Mouse (Mus musculus): ENCODE measurements around the gene Noc2l.

DNA sequence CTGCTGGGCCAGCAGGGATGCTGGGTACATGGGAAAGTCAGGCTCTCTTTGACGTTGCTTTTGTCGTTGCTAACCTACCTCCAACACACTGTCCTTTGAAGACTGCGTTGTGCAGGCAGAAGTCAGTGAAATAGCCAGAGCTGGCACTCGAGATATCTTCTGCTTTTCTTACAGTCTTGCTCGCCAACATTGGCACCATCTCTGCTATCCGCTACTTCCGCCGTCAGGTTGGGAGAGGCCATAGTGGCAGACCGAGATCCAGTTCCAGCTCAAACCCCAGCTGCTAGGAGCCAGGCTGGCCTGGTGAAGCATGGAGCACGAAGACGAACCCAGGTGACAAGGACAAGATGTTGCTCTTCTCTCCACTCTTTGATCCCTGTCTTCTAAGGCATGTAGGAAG is 15.9 kb upstream of the Noc2l start:
- TF ChIP-seq POLR2A (IDR thresholded peaks at IDR 0.05; ENCODE audit: insufficient read depth, low read depth, low read length): no peak
- TF ChIP-seq CTCF (IDR thresholded peaks at IDR 0.05; ENCODE audit: insufficient read depth, low read depth, low read length): no peak
